Mouse (Mus musculus) ES-Bruce4 (cell line): ENCODE data around the gene Rtkn2. TPM values are rescaled to one million over a fixed set of nuclear protein-coding genes. Genes with fewer than 3 reads are reported as not detected.
A peak's percentile ranks its signal among the peaks of the same experiment; 100 is the strongest.

Experiments used
- H3K27ac ChIP-seq: 2 replicates; pipeline ENCODE4 v1.5.1; 2012; ENCODE audit warnings: low read length, inconsistent platforms; ENCODE audit not compliant: insufficient read depth
- H3K27me3 ChIP-seq: 2 replicates; pipeline ENCODE4 v1.6.1; 2012; ENCODE audit warnings: mild to moderate bottlenecking, low read length, inconsistent platforms; ENCODE audit not compliant: control insufficient read depth, poor library complexity, insufficient read depth, severe bottlenecking
- H3K36me3 ChIP-seq: 2 replicates; pipeline ENCODE4 v1.6.1; 2012; ENCODE audit warnings: inconsistent platforms, mild to moderate bottlenecking, low read length, moderate library complexity; ENCODE audit not compliant: control insufficient read depth, poor library complexity, insufficient read depth, severe bottlenecking
- H3K4me1 ChIP-seq: one replicate; pipeline ENCODE4 v1.8.1; 2011; ENCODE audit warnings: low read length; ENCODE audit not compliant: control insufficient read depth, insufficient read depth
- H3K4me3 ChIP-seq: 2 replicates; pipeline ENCODE4 v1.5.1; 2011; ENCODE audit warnings: low read depth, mild to moderate bottlenecking, low read length
- H3K9ac ChIP-seq: 2 replicates; pipeline ENCODE4 v1.6.1; 2012; ENCODE audit warnings: low read depth, mild to moderate bottlenecking, inconsistent platforms; ENCODE audit not compliant: poor library complexity, severe bottlenecking
- H3K9me3 ChIP-seq: replicated peaks from 2 replicates; pipeline ENCODE4 v1.6.1; 2012; ENCODE audit warnings: mild to moderate bottlenecking, low read length, inconsistent platforms; ENCODE audit not compliant: control insufficient read depth, poor library complexity, insufficient read depth, severe bottlenecking
- CTCF ChIP-seq: IDR thresholded peaks from one replicate; pipeline ENCODE4 v1.8.1; 2011; ENCODE audit warnings: low read depth, low read length
- EP300 ChIP-seq: IDR thresholded peaks from 2 replicates; pipeline ENCODE4 v1.6.1; 2011; ENCODE audit warnings: low read depth, low read length; ENCODE audit not compliant: insufficient read depth
- POLR2A ChIP-seq: IDR thresholded peaks from one replicate; pipeline ENCODE4 v1.8.1; 2011; ENCODE audit warnings: low read length; ENCODE audit not compliant: insufficient read depth
- polyA plus RNA-seq: library from polyadenylated mRNA; stranded (reverse); fragments of >200 nt; gene quantifications from 2 replicates; pipeline ENCODE4 v1.2.4, GENCODE M21; 2011; ENCODE audit warnings: low read depth; ENCODE audit not compliant: missing spikeins, insufficient read depth, insufficient read length

The Rtkn2 gene
- polyA plus RNA-seq, 1 experiment = 19.4 TPM

GRCm38 (mm10) chr10:67943513-67943912 is 35.9 kb upstream of the Rtkn2 start:
- H3K9ac ChIP-seq = no peak overlapping the region
- H3K27ac ChIP-seq = no peak overlapping the region
- H3K9me3 ChIP-seq = no peaks in the 10 kb centered on the region
- H3K27me3 ChIP-seq = no peaks in the 10 kb centered on the region
- TF ChIP-seq POLR2A (no peak), CTCF (peak; percentile 57), EP300 (no peak)
- H3K36me3 ChIP-seq = no peaks in the 10 kb centered on the region
- no peaks in the 10 kb centered on the region for H3K4me1 ChIP-seq
- no peak overlapping the region for H3K4me3 ChIP-seq

GRCm38 (mm10) chr10:67950059-67950748 is 29.2 kb upstream of the Rtkn2 start:
- no peaks in the 10 kb centered on the region for H3K27me3 ChIP-seq
- no peaks in the 10 kb centered on the region for H3K9me3 ChIP-seq
- H3K9ac ChIP-seq = no peak overlapping the region
- no peak for TF ChIP-seq POLR2A
- TF ChIP-seq EP300 = no peak
- no peak for TF ChIP-seq CTCF
- no peak overlapping the region for H3K4me3 ChIP-seq
- no peak overlapping the region for H3K27ac ChIP-seq
- no peaks in the 10 kb centered on the region for H3K4me1 ChIP-seq
- no peaks in the 10 kb centered on the region for H3K36me3 ChIP-seq

GRCm38 (mm10) chr10:67951690-67952089 is 27.7 kb upstream of the Rtkn2 start:
- H3K27ac ChIP-seq = no peak overlapping the region
- no peak overlapping the region for H3K9ac ChIP-seq
- no peak for TF ChIP-seq CTCF
- TF ChIP-seq POLR2A = no peak
- no peak for TF ChIP-seq EP300
- no peak overlapping the region for H3K4me3 ChIP-seq
- H3K9me3 ChIP-seq = no peaks in the 10 kb centered on the region
- no peaks in the 10 kb centered on the region for H3K4me1 ChIP-seq
- H3K36me3 ChIP-seq = no peaks in the 10 kb centered on the region
- H3K27me3 ChIP-seq = no peaks in the 10 kb centered on the region

- no peak overlapping the region for H3K4me3 ChIP-seq
- no peak overlapping the region for H3K9ac ChIP-seq
- H3K27me3 ChIP-seq = no peaks in the 10 kb centered on the region
- H3K9me3 ChIP-seq = no peaks in the 10 kb centered on the region
- H3K36me3 ChIP-seq = no peaks in the 10 kb centered on the region
- no peak overlapping the region for H3K27ac ChIP-seq
- no peaks in the 10 kb centered on the region for H3K4me1 ChIP-seq
- TF ChIP-seq EP300 (no peak), POLR2A (no peak), CTCF (no peak)
Observed at GRCm38 (mm10) chr10:67955982-67956381, 23.4 kb upstream of the Rtkn2 start.

GRCm38 (mm10) chr10:67959982-67960381 is 19.4 kb upstream of the Rtkn2 start:
- Histone ChIP-seq H3K4me1 (no peaks in the 10 kb centered on the region), H3K9ac (no peak overlapping the region), H3K4me3 (no peak overlapping the region), H3K27ac (no peak overlapping the region), H3K36me3 (no peaks in the 10 kb centered on the region), H3K9me3 (no peaks in the 10 kb centered on the region), H3K27me3 (no peaks in the 10 kb centered on the region)
- TF ChIP-seq CTCF = no peak
- no peak for TF ChIP-seq EP300
- no peak for TF ChIP-seq POLR2A

GRCm38 (mm10) chr10:67962496-67962895 is 16.9 kb upstream of the Rtkn2 start:
- no peaks in the 10 kb centered on the region for H3K4me1 ChIP-seq
- no peaks in the 10 kb centered on the region for H3K27me3 ChIP-seq
- H3K9ac ChIP-seq = no peak overlapping the region
- H3K36me3 ChIP-seq = no peaks in the 10 kb centered on the region
- no peak overlapping the region for H3K4me3 ChIP-seq
- H3K9me3 ChIP-seq = no peaks in the 10 kb centered on the region
- no peak overlapping the region for H3K27ac ChIP-seq
- TF ChIP-seq CTCF (no peak), EP300 (no peak), POLR2A (no peak)
